Mouse (Mus musculus) embryonic facial prominence, embryonic 10.5 days (tissue): ENCODE measurements around the gene Nwd2. TPM values are rescaled to one million over a fixed set of nuclear protein-coding genes. Genes with fewer than 3 reads are reported as not detected.

Source experiments
- DNase-seq: peaks from one replicate; pipeline ENCODE4 v3.0.0-alpha.2; 2017; ENCODE audit warnings: low spot score
- H3K27ac ChIP-seq: fragments of 300-500 bp; sonication (generic); replicated peaks from 2 replicates; pipeline ENCODE4 v1.5.1; 2016; ENCODE audit warnings: mild to moderate bottlenecking
- H3K27me3 ChIP-seq: fragments of 300-500 bp; sonication (generic); replicated peaks from 2 replicates; pipeline ENCODE4 v1.6.1; 2016; ENCODE audit warnings: low read depth, mild to moderate bottlenecking; ENCODE audit not compliant: poor library complexity, severe bottlenecking
- H3K36me3 ChIP-seq: fragments of 300-500 bp; sonication (generic); replicated peaks from 2 replicates; pipeline ENCODE4 v1.6.1; 2016; ENCODE audit warnings: mild to moderate bottlenecking, moderate library complexity
- H3K4me1 ChIP-seq: fragments of 300-500 bp; sonication (generic); 2 replicates; pipeline ENCODE4 v1.6.1; 2016
- H3K4me3 ChIP-seq: fragments of 300-500 bp; sonication (generic); 2 replicates; pipeline ENCODE4 v1.5.1; 2016; ENCODE audit warnings: mild to moderate bottlenecking, moderate library complexity
- H3K9me3 ChIP-seq: fragments of 300-500 bp; sonication (generic); 2 replicates; pipeline ENCODE4 v1.6.1; 2016; ENCODE audit warnings: mild to moderate bottlenecking
- WGBS: fragments of 180-500 bp; shearing (Covaris S2); methylation state at CpG from one replicate; pipeline ENCODE4 v1.1.7; 2016; 5-methylcytosine and 5-hydroxymethylcytosine counted together
- polyA plus RNA-seq: library from polyadenylated mRNA; unstranded; fragments of >200 nt; fragmentation: Nextera tagmentation; extraction: Ambion mirVana; gene quantifications from 2 replicates; pipeline ENCODE4 v1.2.1, GENCODE M21; 2016

Nwd2 gene
- 0.77 and 0.80 TPM in 2 replicates for polyA plus RNA-seq

GRCm38 (mm10) chr5:63649070-63649532 lies at the start of gene Nwd2:
TSS of gene Nwd2 (plus strand) at chr5:63649102.
- peak; percentile 45 for DNase-seq
- no peak within 1 kb of the TSS; the same call in 1 of the 2 replicates for H3K27ac ChIP-seq

GRCm38 (mm10) chr5:63607447-63607846 lies 41.5 kb upstream of the Nwd2 start:
- Histone ChIP-seq H3K27me3 (no peaks in the 10 kb centered on the region), H3K4me3 (no peak overlapping the region), H3K36me3 (no peaks in the 10 kb centered on the region), H3K9me3 (no peaks in the 10 kb centered on the region), H3K4me1 (no peaks in the 10 kb centered on the region), H3K27ac (no peak overlapping the region)
- WGBS, result 80% methylated on average over 2 of the region's 2 CpGs
- no peak for DNase-seq

More at GRCm38 (mm10) chr5:63649070-63649532, at the start of gene Nwd2:
- H3K4me3 ChIP-seq, result peak within 1 kb of the TSS; percentile 67
- H3K4me1 ChIP-seq, result peaks cover 18% of the 10 kb centered on the region
- no peaks in the 10 kb centered on the region for H3K36me3 ChIP-seq
- no peaks in the 10 kb centered on the region for H3K9me3 ChIP-seq
- WGBS, result 2% methylated on average over 29 of the region's 29 CpGs
- peaks cover 58% of the 10 kb centered on the region for H3K27me3 ChIP-seq

GRCm38 (mm10) chr5:63616792-63617668 lies 31.9 kb upstream of the Nwd2 start:
- no peak overlapping the region for H3K4me3 ChIP-seq
- DNase-seq, result no peak
- H3K9me3 ChIP-seq, result no peaks in the 10 kb centered on the region
- no peaks in the 10 kb centered on the region for H3K27me3 ChIP-seq
- no peak overlapping the region for H3K27ac ChIP-seq
- no peaks in the 10 kb centered on the region for H3K4me1 ChIP-seq
- 77% methylated on average over 3 of the region's 3 CpGs for whole genome bisulfite sequencing
- no peaks in the 10 kb centered on the region for H3K36me3 ChIP-seq

DNA sequence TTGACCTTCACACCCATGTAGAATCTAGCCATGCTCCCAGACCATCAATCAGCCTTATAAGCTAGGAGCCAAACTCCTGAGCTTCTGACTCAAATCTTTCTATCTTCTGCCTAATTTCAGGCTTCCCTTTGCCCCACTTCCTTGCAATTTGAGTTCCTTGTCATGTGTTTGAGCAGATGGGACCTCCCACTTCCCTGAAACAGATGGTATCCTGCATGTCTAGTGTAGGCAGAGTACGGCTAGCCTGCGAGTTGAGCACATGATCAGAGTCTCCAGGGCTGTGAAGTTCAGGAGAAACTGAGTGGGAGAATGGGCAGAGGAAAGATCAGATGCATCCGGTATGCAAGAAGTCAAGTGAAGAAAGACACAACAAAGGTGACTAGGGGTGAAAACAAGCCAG lies 24.8 kb upstream of the Nwd2 start:
- no peaks in the 10 kb centered on the region for H3K4me1 ChIP-seq
- H3K27ac ChIP-seq, result no peak overlapping the region
- no peak overlapping the region for H3K4me3 ChIP-seq
- no peaks in the 10 kb centered on the region for H3K36me3 ChIP-seq
- H3K9me3 ChIP-seq, result no peaks in the 10 kb centered on the region
- no peak for DNase-seq
- no peaks in the 10 kb centered on the region for H3K27me3 ChIP-seq
- 78% methylated on average over 3 of the region's 3 CpGs for WGBS

- no peak overlapping the region for H3K27ac ChIP-seq
- no peaks in the 10 kb centered on the region for H3K27me3 ChIP-seq
- no peak for DNase-seq
- WGBS, result 86% methylated on average over 1 of the region's 1 CpGs
- no peaks in the 10 kb centered on the region for H3K36me3 ChIP-seq
- no peaks in the 10 kb centered on the region for H3K9me3 ChIP-seq
- no peak overlapping the region for H3K4me3 ChIP-seq
- no peaks in the 10 kb centered on the region for H3K4me1 ChIP-seq
Measured at GRCm38 (mm10) chr5:63627832-63628530, 20.9 kb upstream of the Nwd2 start.

GRCm38 (mm10) chr5:63628531-63628871 lies 20.4 kb upstream of the Nwd2 start:
- H3K27ac ChIP-seq, result no peak overlapping the region
- no peak overlapping the region for H3K4me3 ChIP-seq
- no peaks in the 10 kb centered on the region for H3K27me3 ChIP-seq
- H3K36me3 ChIP-seq, result no peaks in the 10 kb centered on the region
- no peak for DNase-seq
- no peaks in the 10 kb centered on the region for H3K9me3 ChIP-seq
- WGBS, result 81% methylated on average over 3 of the region's 3 CpGs
- H3K4me1 ChIP-seq, result no peaks in the 10 kb centered on the region

- WGBS, result 71% methylated on average over 2 of the region's 2 CpGs
Measured at GRCm38 (mm10) chr5:63634636-63635035, 14.3 kb upstream of the Nwd2 start.

GRCm38 (mm10) chr5:63648187-63648586 lies 715 bp upstream of the Nwd2 start:
- DNase-seq, result no peak
- H3K27me3 ChIP-seq, result peaks cover 58% of the 10 kb centered on the region
- WGBS, result 24% methylated on average over 2 of the region's 2 CpGs
- H3K4me1 ChIP-seq, result peaks cover 18% of the 10 kb centered on the region
- no peaks in the 10 kb centered on the region for H3K9me3 ChIP-seq
- H3K27ac ChIP-seq, result no peak overlapping the region
- no peaks in the 10 kb centered on the region for H3K36me3 ChIP-seq
- H3K4me3 ChIP-seq, result no peak overlapping the region

More at GRCm38 (mm10) chr5:63634636-63635035, 14.3 kb upstream of the Nwd2 start:
- no peaks in the 10 kb centered on the region for H3K4me1 ChIP-seq
- DNase-seq, result no peak
- no peaks in the 10 kb centered on the region for H3K36me3 ChIP-seq
- no peaks in the 10 kb centered on the region for H3K27me3 ChIP-seq
- no peak overlapping the region for H3K4me3 ChIP-seq
- no peak overlapping the region for H3K27ac ChIP-seq
- H3K9me3 ChIP-seq, result no peaks in the 10 kb centered on the region

DNA sequence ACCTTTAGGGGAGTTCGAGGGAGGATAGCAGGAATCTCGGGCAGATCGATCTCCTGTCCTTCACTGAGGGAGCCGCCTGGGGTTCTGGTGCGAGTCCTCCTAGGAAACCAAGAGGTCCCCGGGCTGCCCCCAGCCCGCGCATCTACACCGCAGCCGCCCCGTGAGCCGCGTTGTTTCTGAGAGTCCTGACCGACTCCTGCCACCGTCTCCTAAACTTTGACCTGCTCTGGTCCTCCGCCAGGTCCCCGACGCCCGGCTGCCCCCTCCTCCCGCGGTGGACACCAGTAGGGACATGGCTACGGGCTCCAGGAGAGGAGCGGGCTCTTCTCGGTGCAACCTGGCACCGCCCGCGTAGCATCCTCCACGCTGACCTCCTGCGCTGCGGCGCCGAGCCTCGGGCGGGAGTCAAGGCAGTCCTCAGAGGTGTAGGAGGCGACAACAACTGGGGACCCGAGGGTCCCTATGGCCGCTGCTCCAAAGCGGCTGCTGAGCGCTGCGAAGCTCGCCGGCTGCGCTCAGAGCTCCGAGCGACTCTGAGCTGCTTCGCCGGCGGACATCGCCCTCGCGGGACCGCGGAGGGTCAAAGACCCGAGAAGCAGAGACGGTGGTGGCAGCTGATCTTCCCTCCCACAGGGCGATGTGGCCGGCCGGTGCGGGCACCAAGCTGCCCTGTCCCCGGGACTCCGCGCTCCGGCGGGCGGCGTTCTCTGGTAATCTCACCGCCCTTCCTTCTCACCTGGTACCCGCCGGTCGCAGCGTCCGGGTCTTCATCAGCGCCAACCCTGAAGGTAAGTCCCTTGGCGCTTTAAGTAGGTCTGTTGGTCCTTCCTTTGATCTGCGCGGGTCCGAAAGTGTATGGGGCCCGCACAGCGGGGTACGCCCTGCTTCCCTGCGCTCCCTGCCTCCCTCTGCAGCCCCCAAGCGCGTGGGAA lies 897 bp downstream of the Nwd2 start:
- Histone ChIP-seq H3K4me3 (peak overlapping the region; percentile 67), H3K36me3 (no peaks in the 10 kb centered on the region), H3K27me3 (peaks cover 58% of the 10 kb centered on the region), H3K4me1 (peaks cover 18% of the 10 kb centered on the region), H3K27ac (no peak overlapping the region; the same call in 1 of the 2 replicates), H3K9me3 (no peaks in the 10 kb centered on the region)
- DNase-seq, result peak; percentile 48
- WGBS, result under 1% methylated on average over 83 of the region's 83 CpGs

- Histone ChIP-seq H3K27me3 (peaks cover 58% of the 10 kb centered on the region), H3K27ac (no peak overlapping the region), H3K9me3 (no peaks in the 10 kb centered on the region), H3K36me3 (no peaks in the 10 kb centered on the region), H3K4me3 (no peak overlapping the region), H3K4me1 (peaks cover 18% of the 10 kb centered on the region)
- DNase-seq, result no peak
Measured at GRCm38 (mm10) chr5:63651813-63652212, 2.9 kb downstream of the Nwd2 start.

- 89% methylated on average over 2 of the region's 2 CpGs for WGBS
- Histone ChIP-seq H3K36me3 (no peaks in the 10 kb centered on the region), H3K9me3 (no peaks in the 10 kb centered on the region), H3K27me3 (peaks cover 52% of the 10 kb centered on the region), H3K4me1 (peaks cover 18% of the 10 kb centered on the region), H3K27ac (no peak overlapping the region), H3K4me3 (no peak overlapping the region)
- DNase-seq, result no peak
Measured at GRCm38 (mm10) chr5:63652705-63653104, 3.8 kb downstream of the Nwd2 start.

DNA sequence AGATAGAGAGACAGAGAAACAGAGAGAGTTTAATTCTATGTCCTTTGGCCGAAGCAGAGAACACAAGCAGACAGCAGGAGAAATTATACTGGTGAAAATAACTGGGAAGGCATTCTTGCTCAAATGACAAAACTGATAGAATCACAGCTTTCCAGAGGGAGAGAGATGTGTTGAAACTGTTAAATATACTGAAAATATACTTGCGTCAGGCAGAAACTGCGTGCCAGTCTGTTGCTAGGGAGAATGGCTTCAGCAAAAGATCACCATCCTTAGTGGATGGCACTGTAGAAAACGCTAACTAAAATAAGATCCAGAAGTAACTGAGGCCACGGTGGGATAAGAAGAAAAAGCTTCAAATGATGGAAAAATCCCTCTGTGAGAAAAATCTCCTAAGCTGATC lies 18.0 kb downstream of the Nwd2 start:
- Histone ChIP-seq H3K27me3 (no peaks in the 10 kb centered on the region), H3K9me3 (no peaks in the 10 kb centered on the region), H3K4me1 (no peaks in the 10 kb centered on the region), H3K27ac (no peak overlapping the region), H3K36me3 (no peaks in the 10 kb centered on the region), H3K4me3 (no peak overlapping the region)
- WGBS, result 90% methylated on average over 5 of the region's 5 CpGs
- DNase-seq, result no peak
